Mouse (Mus musculus): ENCODE data around the gene Sh3d19.

The Sh3d19 gene

DNA sequence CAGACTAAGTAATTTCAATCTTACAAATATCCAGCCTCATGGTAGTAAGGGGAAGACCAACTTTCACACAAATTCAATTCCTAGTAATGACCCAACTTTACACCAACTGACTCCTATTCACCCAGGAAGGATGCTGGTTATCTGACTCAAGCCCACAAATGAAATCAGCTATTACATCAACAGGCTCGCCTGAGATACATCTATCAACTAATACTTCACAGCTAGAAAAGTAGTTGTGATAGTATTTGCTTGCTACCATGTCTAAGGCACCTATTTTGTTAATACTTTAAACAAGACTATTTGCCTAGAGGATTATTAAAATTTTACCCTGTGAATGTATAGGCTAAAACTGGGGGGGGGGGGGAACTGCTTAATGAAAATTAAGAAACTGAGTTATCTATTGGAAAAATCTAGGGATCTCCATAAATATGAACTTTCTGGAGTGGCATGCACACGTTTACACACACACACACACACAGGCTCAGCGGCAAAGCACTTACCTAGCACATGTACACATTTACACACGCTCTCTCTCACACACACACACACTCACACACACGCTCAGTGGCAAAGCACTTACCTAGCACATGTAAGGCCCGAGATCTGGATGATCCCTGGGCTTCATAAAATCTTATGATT is 166.1 kb downstream of the Sh3d19 start:
- no peak for DNase-seq (ENCODE audit: low spot score)

DNA sequence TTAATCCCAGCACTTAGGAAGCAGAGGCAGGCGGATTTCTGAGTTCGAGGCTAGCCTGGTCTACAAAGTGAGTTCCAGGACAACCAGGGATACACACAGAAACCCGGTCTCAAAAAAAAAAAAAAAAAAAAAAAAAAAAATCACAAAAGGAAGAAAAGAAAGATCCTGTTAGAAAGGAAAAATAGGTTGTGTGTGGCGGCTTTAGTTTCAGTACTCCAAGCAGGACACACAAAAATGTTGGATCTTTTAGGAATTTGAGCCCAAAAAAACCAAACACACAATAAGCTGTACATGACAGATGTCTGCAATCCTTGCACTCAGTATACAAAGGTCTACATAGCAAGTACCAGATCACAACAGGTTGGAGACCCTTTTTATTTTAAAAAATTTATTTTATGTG is 168.8 kb downstream of the Sh3d19 start:
- DNase-seq (ENCODE audit: low spot score): no peak

GRCm38 (mm10) chr3:86141366-86141765 is 170.5 kb downstream of the Sh3d19 start:
- peak; percentile 47 for DNase-seq (ENCODE audit: low spot score)

- peak; percentile 53 for DNase-seq (ENCODE audit: low spot score)
Measured at GRCm38 (mm10) chr3:86141886-86142262, 171.0 kb downstream of the Sh3d19 start.

DNA sequence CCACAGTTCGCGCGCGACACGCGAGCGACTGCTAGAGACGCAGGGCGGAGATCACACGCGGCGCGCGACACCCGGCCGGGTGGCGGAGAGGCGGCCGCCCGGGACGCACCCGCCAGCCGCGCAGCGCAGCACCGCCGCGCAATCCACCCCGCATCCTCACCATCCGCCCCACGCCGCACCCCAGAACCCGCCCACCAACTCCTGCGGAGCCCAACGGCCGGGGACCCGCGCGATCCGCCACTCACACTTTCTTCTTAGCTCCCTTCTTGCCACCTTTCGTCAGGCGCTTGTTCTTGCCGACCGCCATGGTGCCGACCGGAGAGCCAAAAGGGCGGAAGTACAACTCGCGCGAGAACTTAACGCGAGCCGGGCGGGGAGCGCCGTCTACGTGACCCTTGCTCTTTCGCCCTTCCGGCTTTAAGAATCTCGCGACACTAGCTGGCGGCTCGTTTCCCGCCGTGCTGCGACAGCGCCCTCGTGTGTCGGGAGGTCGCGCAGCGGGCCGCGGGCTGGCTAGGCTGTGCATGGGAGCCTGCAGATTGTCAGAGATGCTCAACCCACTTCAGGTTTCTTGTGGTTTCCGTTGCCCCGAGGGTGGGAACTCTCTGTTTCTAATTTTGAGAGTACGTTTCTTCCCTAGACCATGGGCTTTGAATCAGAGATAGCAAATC is 171.5 kb downstream of the Sh3d19 start, which contains the start of gene Rps3a1:
Gene Rps3a1, minus strand, starts transcription at position 440 of the 671 bp plus-strand sequence.
- peak; percentile 98 for DNase-seq (ENCODE audit: low spot score)

DNA sequence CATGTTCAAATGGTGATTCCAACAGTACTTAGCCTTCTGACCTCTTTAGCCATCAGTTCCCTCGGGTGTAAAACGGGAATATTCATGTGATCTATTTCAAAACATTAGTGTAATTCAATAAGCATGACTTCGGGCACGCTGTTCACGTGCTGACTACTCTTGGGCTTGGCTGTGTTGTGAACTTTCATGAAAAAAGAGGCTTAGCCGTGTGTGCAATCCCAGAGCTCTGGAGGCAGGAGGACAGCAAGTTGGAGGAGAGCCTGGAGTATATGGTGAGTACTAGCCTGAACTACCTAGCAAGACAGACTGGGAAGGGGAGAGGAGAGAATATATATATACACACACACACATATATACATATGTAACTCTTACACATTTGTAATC is 172.0 kb downstream of the Sh3d19 start:
- no peak for DNase-seq (ENCODE audit: low spot score)

- DNase-seq (ENCODE audit: low spot score): no peak
Measured at GRCm38 (mm10) chr3:86143343-86143742, 172.4 kb downstream of the Sh3d19 start.

- DNase-seq (ENCODE audit: low spot score): no peak
Measured at GRCm38 (mm10) chr3:86149063-86149462, 178.2 kb downstream of the Sh3d19 start.

GRCm38 (mm10) chr3:86149521-86149920 is 178.6 kb downstream of the Sh3d19 start:
- no peak for DNase-seq (ENCODE audit: low spot score)

- no peak for DNase-seq (ENCODE audit: low spot score)
Measured at GRCm38 (mm10) chr3:86168841-86169425, 198.0 kb downstream of the Sh3d19 start.

GRCm38 (mm10) chr3:86179714-86180113 is 208.8 kb downstream of the Sh3d19 start:
- no peak for DNase-seq (ENCODE audit: low spot score)

Data from adipocyte (in vitro differentiated cells).